Mouse (Mus musculus) gonadal fat pad, adult 2 months (tissue): Measurements from ENCODE around the gene H2-DMb1. TPM values are rescaled to one million over a fixed set of nuclear protein-coding genes. Genes with fewer than 3 reads are reported as not detected.

Experiments used
- polyA plus RNA-seq: library from polyadenylated mRNA; depleted of rRNA; stranded (reverse); fragments of >200 nt; gene quantifications from 2 replicates; pipeline ENCODE4 v1.2.3, GENCODE M21; 2012; rRNA removed

The H2-DMb1 gene
- polyA plus RNA-seq, 1 experiment: 107 TPM

Other genes starting within 250 kb of the H2-DMb1 start
- gene Platr17, start 247.9 kb upstream of the H2-DMb1 start, polyA plus RNA-seq: not detected in 2 replicates
- gene Daxx, start 243.7 kb upstream of the H2-DMb1 start, polyA plus RNA-seq: 36.7 and 45.8 TPM in 2 replicates
- 148 and 171 TPM in 2 replicates for gene Tapbp, start 237.2 kb upstream of the H2-DMb1 start, polyA plus RNA-seq
- 46.7 and 60.7 TPM in 2 replicates for gene Zbtb22, start 237.2 kb upstream of the H2-DMb1 start, polyA plus RNA-seq
- 117 and 144 TPM in 2 replicates for gene Rgl2, start 223.5 kb upstream of the H2-DMb1 start, polyA plus RNA-seq
- 24.1 and 37.0 TPM in 2 replicates for gene Pfdn6, start 212.7 kb upstream of the H2-DMb1 start, polyA plus RNA-seq
- 14.9 and 18.1 TPM in 2 replicates for gene Wdr46, start 212.4 kb upstream of the H2-DMb1 start, polyA plus RNA-seq
- gene B3galt4, start 201.6 kb upstream of the H2-DMb1 start, polyA plus RNA-seq: 8.1 and 8.7 TPM in 2 replicates
- gene Vps52, start 197.3 kb upstream of the H2-DMb1 start, polyA plus RNA-seq: 54.5 and 62.2 TPM in 2 replicates
- 683 and 816 TPM in 2 replicates for gene Rps18, start 197.1 kb upstream of the H2-DMb1 start, polyA plus RNA-seq
- 2,228 and 2,761 TPM in 2 replicates for gene H2-K1, start 152.7 kb upstream of the H2-DMb1 start, polyA plus RNA-seq
- gene Ring1, start 128.4 kb upstream of the H2-DMb1 start, polyA plus RNA-seq: 29.4 and 29.6 TPM in 2 replicates
- gene H2-Ke6, start 125.0 kb upstream of the H2-DMb1 start, polyA plus RNA-seq: 75.6 and 95.1 TPM in 2 replicates
- gene Slc39a7, start 121.4 kb upstream of the H2-DMb1 start, polyA plus RNA-seq: 207 and 240 TPM in 2 replicates
- 51.3 and 53.0 TPM in 2 replicates for gene Rxrb, start 121.3 kb upstream of the H2-DMb1 start, polyA plus RNA-seq
- 0.69 and 1.0 TPM in 2 replicates for gene Col11a2, start 113.6 kb upstream of the H2-DMb1 start, polyA plus RNA-seq
- gene H2-Oa, start 60.7 kb upstream of the H2-DMb1 start, polyA plus RNA-seq: 2.1 and 2.5 TPM in 2 replicates
- 73.0 and 74.6 TPM in 2 replicates for gene H2-DMa, start 33.5 kb upstream of the H2-DMb1 start, polyA plus RNA-seq
- 110 and 117 TPM in 2 replicates for gene Brd2, start 30.4 kb upstream of the H2-DMb1 start, polyA plus RNA-seq
- gene H2-DMb2, start 9.8 kb upstream of the H2-DMb1 start, polyA plus RNA-seq: 51.4 and 61.0 TPM in 2 replicates
- 23.3 and 27.8 TPM in 2 replicates for gene Tap1, start 34.5 kb downstream of the H2-DMb1 start, polyA plus RNA-seq
- 32.1 and 32.8 TPM in 2 replicates for gene Psmb9, start 34.7 kb downstream of the H2-DMb1 start, polyA plus RNA-seq
- 56.3 and 58.9 TPM in 2 replicates for gene Psmb8, start 44.6 kb downstream of the H2-DMb1 start, polyA plus RNA-seq
- gene Tap2, start 50.5 kb downstream of the H2-DMb1 start, polyA plus RNA-seq: 28.0 and 33.7 TPM in 2 replicates
- 2.6 and 3.5 TPM in 2 replicates for gene H2-Ob, start 85.8 kb downstream of the H2-DMb1 start, polyA plus RNA-seq
- 534 and 583 TPM in 2 replicates for gene H2-Ab1, start 104.6 kb downstream of the H2-DMb1 start, polyA plus RNA-seq
- 306 and 360 TPM in 2 replicates for gene H2-Aa, start 134.8 kb downstream of the H2-DMb1 start, polyA plus RNA-seq
- 161 and 168 TPM in 2 replicates for gene H2-Eb1, start 152.8 kb downstream of the H2-DMb1 start, polyA plus RNA-seq
- gene H2-Eb2, start 172.6 kb downstream of the H2-DMb1 start, polyA plus RNA-seq: 0.05 and 0.06 TPM in 2 replicates
- 0.62 and 0.66 TPM in 2 replicates for gene Btnl2, start 201.8 kb downstream of the H2-DMb1 start, polyA plus RNA-seq
- gene Btnl1, start 224.1 kb downstream of the H2-DMb1 start, polyA plus RNA-seq: 0.06 and 0.07 TPM in 2 replicates
- gene BC051142, start 245.7 kb downstream of the H2-DMb1 start, polyA plus RNA-seq: 3.0 and 3.2 TPM in 2 replicates